Mouse (Mus musculus) MEL (cell line): ENCODE data around the gene Rbpjl. TPM values are rescaled to one million over a fixed set of nuclear protein-coding genes. Genes with fewer than 3 reads are reported as not detected.

Experiments
- DNase-seq: peaks from one replicate; pipeline ENCODE4 v3.0.0; 2011; ENCODE audit warnings: low read depth, low spot score
- H3K27ac ChIP-seq: 2 replicates; pipeline ENCODE4 v1.5.1; 2012; ENCODE audit warnings: low read depth, mild to moderate bottlenecking, control low read depth, low read length, moderate library complexity; ENCODE audit not compliant: control insufficient read depth
- H3K27me3 ChIP-seq, 2 experiments: fragments of 150-350 bp in 1 of 2; sonication (generic) in 1 of 2; 2 replicates each; pipeline ENCODE4 v1.6.1; 2012; ENCODE audit warnings: low read length in 2 of 2, mild to moderate bottlenecking in 2 of 2, improper control_type of control experiment in 1 of 2, moderate library complexity in 1 of 2; ENCODE audit not compliant: insufficient read depth in 2 of 2, control insufficient read depth in 1 of 2
- H3K36me3 ChIP-seq, 2 experiments: 2 replicates each; pipeline ENCODE4 v1.6.1; 2012 to 2014; ENCODE audit warnings: low read length in 2 of 2, improper control_type of control experiment in 1 of 2, inconsistent platforms in 1 of 2, mild to moderate bottlenecking in 1 of 2; ENCODE audit not compliant: insufficient read depth in 2 of 2, control insufficient read depth in 1 of 2
- H3K4me1 ChIP-seq, 2 experiments: fragments of 150-350 bp in 1 of 2; sonication (generic) in 1 of 2; 2 replicates each; pipeline ENCODE4 v1.6.1; 2012; ENCODE audit warnings: low read length in 2 of 2, improper control_type of control experiment in 1 of 2, mild to moderate bottlenecking in 1 of 2; ENCODE audit not compliant: insufficient read depth in 2 of 2, control insufficient read depth in 1 of 2
- H3K4me3 ChIP-seq, 2 experiments: fragments of 150-350 bp in 1 of 2; sonication (generic) in 1 of 2; 2 replicates each; pipeline ENCODE4 v1.5.1; 2012; ENCODE audit warnings: low read depth in 2 of 2, low read length in 2 of 2, mild to moderate bottlenecking in 2 of 2, moderate library complexity in 2 of 2, control low read depth in 1 of 2, improper control_type of control experiment in 1 of 2; ENCODE audit not compliant: control insufficient read depth in 1 of 2, insufficient read depth in 1 of 2
- H3K79me2 ChIP-seq: 2 replicates; pipeline ENCODE4 v1.6.1; 2012; ENCODE audit warnings: mild to moderate bottlenecking, low read length, moderate library complexity; ENCODE audit not compliant: control insufficient read depth, poor library complexity, insufficient read depth
- H3K9ac ChIP-seq: 2 replicates; pipeline ENCODE4 v1.6.1; 2012; ENCODE audit warnings: low read depth, mild to moderate bottlenecking, control low read depth, low read length, moderate library complexity; ENCODE audit not compliant: control insufficient read depth, poor library complexity, severe bottlenecking
- H3K9me3 ChIP-seq: fragments of 150-350 bp; sonication (generic); replicated peaks from 2 replicates; pipeline ENCODE4 v1.6.1; 2012; ENCODE audit warnings: mild to moderate bottlenecking, low read length, improper control_type of control experiment, moderate library complexity; ENCODE audit not compliant: insufficient read depth
- CHD1 ChIP-seq: IDR thresholded peaks from 2 replicates; pipeline ENCODE4 v1.6.1; 2012; ENCODE audit warnings: low read depth, mild to moderate bottlenecking, inconsistent platforms, low read length, improper control_type of control experiment
- CTCF ChIP-seq, 3 experiments: IDR thresholded peaks in 2 of 3; conservative IDR thresholded peaks in 1 of 3; 2 replicates each; pipeline ENCODE4 v1.5.1; 2011 to 2012; ENCODE audit warnings: low read length in 3 of 3, low read depth in 2 of 3, mild to moderate bottlenecking in 2 of 3, improper control_type of control experiment in 1 of 3, inconsistent platforms in 1 of 3, mixed read lengths in 1 of 3, moderate library complexity in 1 of 3; ENCODE audit not compliant: control insufficient read depth in 1 of 3, insufficient read depth in 1 of 3, poor library complexity in 1 of 3, severe bottlenecking in 1 of 3
- GABPA ChIP-seq: IDR thresholded peaks from 2 replicates; pipeline ENCODE4 v1.6.1; 2012; ENCODE audit warnings: low read depth, mild to moderate bottlenecking, inconsistent platforms, low read length, improper control_type of control experiment, moderate library complexity
- GATA1 ChIP-seq: IDR thresholded peaks from 2 replicates; pipeline ENCODE4 v1.6.1; 2011; ENCODE audit warnings: low read depth, low read length, improper control_type of control experiment
- JUND ChIP-seq: IDR thresholded peaks from 2 replicates; pipeline ENCODE4 v1.6.1; 2011; ENCODE audit warnings: low read depth, mild to moderate bottlenecking, improper control_type of control experiment, low read length
- KAT2A ChIP-seq: conservative IDR thresholded peaks from 2 replicates; pipeline ENCODE4 v1.6.1; 2012; ENCODE audit warnings: low read depth, low read length, improper control_type of control experiment, inconsistent platforms
- MXI1 ChIP-seq: IDR thresholded peaks from 2 replicates; pipeline ENCODE4 v1.6.1; 2011; ENCODE audit warnings: mild to moderate bottlenecking, low read depth, low read length, improper control_type of control experiment
- MYC ChIP-seq: IDR thresholded peaks from 2 replicates; pipeline ENCODE4 v1.6.1; 2011; ENCODE audit warnings: low read depth, mild to moderate bottlenecking, low read length, improper control_type of control experiment, moderate library complexity
- NELFE ChIP-seq: IDR thresholded peaks from 2 replicates; pipeline ENCODE4 v1.6.1; 2011; ENCODE audit warnings: low read depth, low read length, improper control_type of control experiment
- NRF1 ChIP-seq: IDR thresholded peaks from 2 replicates; pipeline ENCODE4 v1.6.1; 2014; ENCODE audit warnings: low read depth, mild to moderate bottlenecking, inconsistent platforms, low read length, improper control_type of control experiment, moderate library complexity; ENCODE audit not compliant: poor library complexity, insufficient read depth, severe bottlenecking
- POLR2AphosphoS2 ChIP-seq: IDR thresholded peaks from 2 replicates; pipeline ENCODE4 v1.6.1; 2011; ENCODE audit warnings: low read length, improper control_type of control experiment
- RAD21 ChIP-seq: IDR thresholded peaks from 2 replicates; pipeline ENCODE4 v1.6.1; 2011; ENCODE audit warnings: mild to moderate bottlenecking, low read depth, low read length, improper control_type of control experiment
- RCOR1 ChIP-seq: IDR thresholded peaks from 2 replicates; pipeline ENCODE4 v1.6.1; 2012; ENCODE audit warnings: low read depth, mild to moderate bottlenecking, inconsistent platforms, low read length, improper control_type of control experiment
- SMC3 ChIP-seq: IDR thresholded peaks from 2 replicates; pipeline ENCODE4 v1.6.1; 2011; ENCODE audit warnings: low read depth, low read length, improper control_type of control experiment
- TAL1 ChIP-seq: IDR thresholded peaks from 2 replicates; pipeline ENCODE4 v1.6.1; 2012; ENCODE audit warnings: mild to moderate bottlenecking, inconsistent platforms, low read length, moderate library complexity, mixed read lengths
- UBTF ChIP-seq: IDR thresholded peaks from 2 replicates; pipeline ENCODE4 v1.6.1; 2012; ENCODE audit warnings: low read depth, mild to moderate bottlenecking, inconsistent platforms, low read length, improper control_type of control experiment, moderate library complexity, borderline replicate concordance; ENCODE audit not compliant: insufficient read depth
- USF1 ChIP-seq: IDR thresholded peaks from 2 replicates; pipeline ENCODE4 v1.6.1; 2014; ENCODE audit warnings: low read depth, mild to moderate bottlenecking, inconsistent platforms, low read length, improper control_type of control experiment, moderate library complexity
- USF2 ChIP-seq, 2 experiments: IDR thresholded peaks; 2 replicates each; pipeline ENCODE4 v1.6.1; 2011 to 2012; ENCODE audit warnings: improper control_type of control experiment in 2 of 2, low read length in 2 of 2, borderline replicate concordance in 1 of 2, inconsistent platforms in 1 of 2, low read depth in 1 of 2, mild to moderate bottlenecking in 1 of 2; ENCODE audit not compliant: insufficient read depth in 1 of 2
- ZKSCAN1 ChIP-seq: IDR thresholded peaks from 2 replicates; pipeline ENCODE4 v1.6.1; 2012; ENCODE audit warnings: low read depth, mild to moderate bottlenecking, inconsistent platforms, low read length, improper control_type of control experiment, moderate library complexity
- ZNF384 ChIP-seq: IDR thresholded peaks from 2 replicates; pipeline ENCODE4 v1.6.1; 2012; ENCODE audit warnings: low read depth, mild to moderate bottlenecking, inconsistent platforms, low read length, improper control_type of control experiment
- polyA plus RNA-seq, 2 experiments: library from polyadenylated mRNA; stranded (reverse) in 1 of 2; unstranded in 1 of 2; fragments of >175 nt in 1 of 2; fragments of >200 nt in 1 of 2; gene quantifications; 2 replicates each; pipeline versions ENCODE4 v1.2.1 to v1.2.4; 2012; ENCODE audit warnings: low replicate concordance in 2 of 2, low read depth in 1 of 2; ENCODE audit not compliant: insufficient read length in 2 of 2, insufficient read depth in 1 of 2, missing spikeins in 1 of 2
- total RNA-seq: library from RNA; depleted of rRNA; stranded (reverse); fragments of 300-350 nt; gene quantifications from 2 replicates; pipeline ENCODE4 v1.2.3, GENCODE M21; 2012

Rbpjl gene
- total and polyA plus RNA-seq, 3 experiments, result 0.07 TPM; not detected in 2

GRCm38 (mm10) chr2:164457942-164458341 lies 55.0 kb downstream of the Rbpjl start:
- Histone ChIP-seq H3K9me3 (no peaks in the 10 kb centered on the region), H3K9ac (no peak overlapping the region), H3K4me1 (peaks cover 3 to 8% of the 10 kb centered on the region in 2 experiments; a peak in 2 of 4 replicates), H3K4me3 (no peak overlapping the region), H3K79me2 (peaks cover 19% of the 10 kb centered on the region), H3K27me3 (peaks cover 7 to 12% of the 10 kb centered on the region in 2 experiments; a peak in 3 of 4 replicates), H3K36me3 (peaks cover 0 to 9% of the 10 kb centered on the region in 2 experiments; a peak in 2 of 4 replicates), H3K27ac (no peak overlapping the region)
- DNase-seq, result no peak
- TF ChIP-seq JUND (no peak), USF1 (peak; percentile 41; the same call in 1 of the 2 replicates)

GRCm38 (mm10) chr2:164458535-164458934 lies 55.6 kb downstream of the Rbpjl start:
- peaks cover 3 to 8% of the 10 kb centered on the region in 2 experiments; a peak in 2 of 4 replicates for H3K4me1 ChIP-seq
- H3K36me3 ChIP-seq, result peaks cover 0 to 9% of the 10 kb centered on the region in 2 experiments; a peak in 2 of 4 replicates
- no peak overlapping the region for H3K9ac ChIP-seq
- H3K27me3 ChIP-seq, result peaks cover 7 to 10% of the 10 kb centered on the region in 2 experiments; a peak in 3 of 4 replicates
- H3K27ac ChIP-seq, result no peak overlapping the region
- peaks cover 21% of the 10 kb centered on the region for H3K79me2 ChIP-seq
- TF ChIP-seq CTCF (IDR thresholded peaks at IDR 0.05 in 2 of 3, conservative IDR thresholded peaks at IDR 0.05 in 1 of 3; ENCODE audit: control insufficient read depth in 1 of 3, insufficient read depth in 1 of 3, low read depth in 2 of 3, low read length in 3 of 3, poor library complexity in 1 of 3, severe bottlenecking in 1 of 3) (no peak), ZKSCAN1 (no peak), RCOR1 (no peak), UBTF (no peak), GABPA (no peak), CHD1 (no peak), NELFE (no peak), KAT2A (no peak), RAD21 (no peak), ZNF384 (no peak), POLR2AphosphoS2 (no peak), SMC3 (no peak), MXI1 (no peak), TAL1 (no peak), MYC (no peak), USF2 (IDR thresholded peaks at IDR 0.05; ENCODE audit: borderline replicate concordance in 1 of 2, insufficient read depth in 1 of 2, low read depth in 1 of 2, low read length in 2 of 2) (no peak), NRF1 (no peak), JUND (no peak), GATA1 (no peak)
- DNase-seq, result no peak
- H3K9me3 ChIP-seq, result no peaks in the 10 kb centered on the region
- H3K4me3 ChIP-seq, result no peak overlapping the region
